ENCODE assay signal across 10 mouse cellular contexts in genomic region chr13:8484592-8485272, GRCm38 (mm10).
DNase-seq lines count a peak whose midpoint lies in the region; ATAC-seq and TF ChIP-seq lines count a peak whose summit lies in the region.
"Had no signal": no experiment of that assay in that cellular context is flagged by ENCODE, and none has a peak within 500 bp of the region (broad histone marks: within the 10 kb centered on the region; RNA-seq: fewer than 3 reads in every experiment).

No protein-coding gene starts in this region.

- no peaks in the 10 kb centered on the region for H3K27me3 ChIP-seq in limb, embryonic 15.5 days
- no peaks in the 10 kb centered on the region for H3K27me3 ChIP-seq in intestine, postnatal 0 days (replicated peaks; ENCODE audit: control insufficient read depth, insufficient read depth, low read length)
- H3K27me3 ChIP-seq: embryonic facial prominence, embryonic 12.5 days; Patski had no signal

- H3K4me2 ChIP-seq in limb, embryonic 15.5 days, result no peak overlapping the region
- no peak overlapping the region for H3K4me2 ChIP-seq in intestine, postnatal 0 days (replicated peaks; ENCODE audit: low read depth)
- H3K4me2 ChIP-seq: embryonic facial prominence, embryonic 12.5 days had no signal

- no peaks in the 10 kb centered on the region for H3K36me3 ChIP-seq in limb, embryonic 15.5 days
- no peaks in the 10 kb centered on the region for H3K36me3 ChIP-seq in intestine, postnatal 0 days (ENCODE audit: control insufficient read depth, insufficient read depth)
- H3K36me3 ChIP-seq: embryonic facial prominence, embryonic 12.5 days had no signal

- H3K9me3 ChIP-seq in limb, embryonic 15.5 days, result no peaks in the 10 kb centered on the region
- no peaks in the 10 kb centered on the region for H3K9me3 ChIP-seq in intestine, postnatal 0 days (ENCODE audit: control insufficient read depth)
- H3K9me3 ChIP-seq: embryonic facial prominence, embryonic 12.5 days had no signal

- no peak overlapping the region for H3K4me3 ChIP-seq in limb, embryonic 15.5 days
- no peak overlapping the region for H3K4me3 ChIP-seq in intestine, postnatal 0 days (ENCODE audit: low read depth, low read length)
- H3K4me3 ChIP-seq: embryonic facial prominence, embryonic 12.5 days had no signal

- no peak overlapping the region for H3K9ac ChIP-seq in limb, embryonic 15.5 days
- H3K9ac ChIP-seq in intestine, postnatal 0 days (ENCODE audit: low read depth, low read length), result no peak overlapping the region
- H3K9ac ChIP-seq: embryonic facial prominence, embryonic 12.5 days had no signal

- 34% methylated on average over 4 of the region's 4 CpGs for WGBS in limb, embryonic 15.5 days
- 48% methylated on average over 4 of the region's 4 CpGs for WGBS in intestine, postnatal 0 days

- H3K4me1 ChIP-seq in limb, embryonic 15.5 days, result peaks cover 5% of the 10 kb centered on the region; the same call in 1 of the 2 replicates
- H3K4me1 ChIP-seq in intestine, postnatal 0 days (replicated peaks; ENCODE audit: control insufficient read depth, insufficient read depth, low read length), result no peaks in the 10 kb centered on the region

- peak; percentile 71 for ATAC-seq in limb, embryonic 15.5 days (ENCODE audit: insufficient number of reproducible peaks, low FRiP score, low TSS enrichment, low read depth)
- no peak for ATAC-seq in intestine, postnatal 0 days
- ATAC-seq: Patski had no signal

- DNase-seq in layer of hippocampus, postnatal 10 days (ENCODE audit: low spot score in 2 of 2), result peak; percentile 26 to 41
- DNase-seq in layer of hippocampus, postnatal 36 days, result no peak
- peak; percentile 79 for DNase-seq in brain, adult 2 months (ENCODE audit: low read depth, low spot score)
- peak; percentile 10 for DNase-seq in fat pad, adult 2 months (ENCODE audit: extremely low read depth, low read depth, low spot score)
- no peak for DNase-seq in frontal cortex, postnatal 25 days (ENCODE audit: low spot score in 2 of 2)
- DNase-seq in retina, embryonic 14.5 days (ENCODE audit: low spot score), result no peak

- H3K27ac ChIP-seq in limb, embryonic 15.5 days, result no peak overlapping the region
- H3K27ac ChIP-seq in intestine, postnatal 0 days (ENCODE audit: low read depth, low read length), result no peak overlapping the region
- H3K27ac ChIP-seq: embryonic facial prominence, embryonic 12.5 days had no signal

- no peak for TF ChIP-seq CTCF in intestine, postnatal 0 days (IDR thresholded peaks at IDR 0.05; ENCODE audit: low read depth)

Comparison
In these comparisons a context has a peak if more than half of its experiments do, and no peak if none do; other contexts are left out.
1. DNase-seq: peak in layer of hippocampus, postnatal 10 days (2 of 2), brain, adult 2 months (single experiment) and fat pad, adult 2 months (single experiment); none in layer of hippocampus, postnatal 36 days (0 of 2), frontal cortex, postnatal 25 days (0 of 2) and retina, embryonic 14.5 days (single experiment).